Mouse (Mus musculus): ENCODE measurements around the gene Myt1l.

DNA sequence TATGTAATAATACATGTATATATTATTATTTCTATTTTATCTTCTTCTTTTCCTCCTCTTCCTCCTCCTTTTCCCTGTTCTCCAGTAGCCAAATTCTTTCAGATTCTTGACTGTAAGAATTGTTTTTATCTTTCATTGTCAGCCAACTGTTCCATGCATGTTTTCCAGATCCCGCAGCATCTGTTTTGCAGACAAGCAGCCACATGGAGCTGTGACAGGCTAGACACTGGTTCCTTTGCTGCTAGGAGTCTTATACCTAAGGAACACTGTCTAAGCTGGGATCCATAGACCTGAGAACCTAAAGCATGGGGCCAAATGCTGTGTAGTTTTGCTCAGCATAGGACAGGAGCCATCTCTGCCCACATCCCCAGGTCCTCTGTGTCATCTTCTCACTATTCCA lies 238.0 kb downstream of the Myt1l start:
- no peak for TF ChIP-seq CTCF (IDR thresholded peaks at IDR 0.05; ENCODE audit: borderline replicate concordance, control insufficient read depth, extremely low read depth, insufficient read depth, low read length, poor library complexity)
- TF ChIP-seq POLR2A (IDR thresholded peaks at IDR 0.05; ENCODE audit: control insufficient read depth, extremely low read depth, insufficient read depth, low read length, poor library complexity), result no peak

Measured in thymus, adult 2 months (tissue).